Mouse (Mus musculus) kidney, embryonic 15.5 days (tissue): Measurements from ENCODE around the gene Hdac11. TPM values are rescaled to one million over a fixed set of nuclear protein-coding genes. Genes with fewer than 3 reads are reported as not detected.
"Not testable (repeated sequence)": the region's sequence is repeated elsewhere in the genome, so short reads cannot be mapped to it uniquely, and the experiment has no call there.

Source experiments
- ATAC-seq: fragments of 200-750 bp; cut with Nextera tagmentation; replicated peaks from 2 replicates; pipeline ENCODE4 v1.8.0; 2017; ENCODE audit warnings: moderate TSS enrichment; ENCODE audit not compliant: low FRiP score
- H3K27ac ChIP-seq: fragments of 300-500 bp; sonication (generic); 2 replicates; pipeline ENCODE4 v1.5.1; 2015; ENCODE audit warnings: mild to moderate bottlenecking, inconsistent platforms
- H3K27me3 ChIP-seq: fragments of 300-500 bp; sonication (generic); 2 replicates; pipeline ENCODE4 v1.6.1; 2015; ENCODE audit warnings: inconsistent platforms
- H3K36me3 ChIP-seq: fragments of 300-500 bp; sonication (generic); 2 replicates; pipeline ENCODE4 v1.6.1; 2015; ENCODE audit warnings: inconsistent platforms
- H3K4me1 ChIP-seq: fragments of 300-500 bp; sonication (generic); 2 replicates; pipeline ENCODE4 v1.6.1; 2015; ENCODE audit warnings: inconsistent platforms
- H3K4me2 ChIP-seq: fragments of 300-500 bp; sonication (generic); 2 replicates; pipeline ENCODE4 v1.6.1; 2015; ENCODE audit warnings: moderate library complexity, mild to moderate bottlenecking, inconsistent platforms
- H3K4me3 ChIP-seq: fragments of 300-500 bp; sonication (generic); replicated peaks from 2 replicates; pipeline ENCODE4 v1.5.1; 2015; ENCODE audit warnings: mild to moderate bottlenecking, inconsistent platforms
- H3K9ac ChIP-seq: fragments of 300-500 bp; sonication (generic); 2 replicates; pipeline ENCODE4 v1.6.1; 2015; ENCODE audit warnings: mild to moderate bottlenecking, inconsistent platforms
- H3K9me3 ChIP-seq: fragments of 300-500 bp; sonication (generic); replicated peaks from 2 replicates; pipeline ENCODE4 v1.6.1; 2016; ENCODE audit warnings: inconsistent platforms
- WGBS: fragments of 180-500 bp; shearing (Covaris S2); methylation state at CpG from one replicate; pipeline ENCODE4 v1.1.7; 2015; ENCODE audit warnings: mixed read lengths; 5-methylcytosine and 5-hydroxymethylcytosine counted together
- polyA plus RNA-seq: library from polyadenylated mRNA; unstranded; fragments of >200 nt; fragmentation: Nextera tagmentation; extraction: Ambion mirVana; gene quantifications from 2 replicates; pipeline ENCODE4 v1.2.1, GENCODE M21; 2015

Hdac11 gene
- polyA plus RNA-seq, 1 experiment from 2014 or later: 14.3 TPM

- under 1% methylated on average over 78 of the region's 93 CpGs for WGBS
- Histone ChIP-seq H3K4me3 (peak within 1 kb of the TSS; percentile 79), H3K27me3 (0 out of 2 replicates have a peak, but pooled peaks cover 2% of the 10 kb centered on the region), H3K9ac (peak within 1 kb of the TSS; percentile 77), H3K4me2 (peak within 1 kb of the TSS; percentile 99), H3K36me3 (no peaks in the 10 kb centered on the region), H3K27ac (peak within 1 kb of the TSS; percentile 87), H3K9me3 (no peaks in the 10 kb centered on the region), H3K4me1 (peaks cover 41% of the 10 kb centered on the region)
- ATAC-seq: peak; percentile 95
Measured at GRCm38 (mm10) chr6:91116244-91117145, 40.0 kb upstream of the Hdac11 start, which contains the start of gene Nup210. Gene Nup210, minus strand, starts transcription at chr6:91116829.

- peak overlapping the region; percentile 99 for H3K4me2 ChIP-seq
- ATAC-seq: 0 out of 2 replicates have a peak, but pooled peaks have one; percentile 10
- no peaks in the 10 kb centered on the region for H3K9me3 ChIP-seq
- 2% methylated on average over 9 of the region's 9 CpGs for WGBS
- H3K9ac ChIP-seq: peak overlapping the region; percentile 77; the same call in 1 of the 2 replicates
- no peaks in the 10 kb centered on the region for H3K36me3 ChIP-seq
- peaks cover 41% of the 10 kb centered on the region for H3K4me1 ChIP-seq
- peak overlapping the region; percentile 79 for H3K4me3 ChIP-seq
- 0 out of 2 replicates have a peak overlapping the region, but pooled peaks have one; percentile 87 for H3K27ac ChIP-seq
- H3K27me3 ChIP-seq: 0 out of 2 replicates have a peak, but pooled peaks cover 2% of the 10 kb centered on the region
Measured at GRCm38 (mm10) chr6:91117149-91117548, 39.3 kb upstream of the Hdac11 start.

- no peak overlapping the region for H3K27ac ChIP-seq
- no peak for ATAC-seq
Measured at GRCm38 (mm10) chr6:91118526-91118925, 37.9 kb upstream of the Hdac11 start.

DNA sequence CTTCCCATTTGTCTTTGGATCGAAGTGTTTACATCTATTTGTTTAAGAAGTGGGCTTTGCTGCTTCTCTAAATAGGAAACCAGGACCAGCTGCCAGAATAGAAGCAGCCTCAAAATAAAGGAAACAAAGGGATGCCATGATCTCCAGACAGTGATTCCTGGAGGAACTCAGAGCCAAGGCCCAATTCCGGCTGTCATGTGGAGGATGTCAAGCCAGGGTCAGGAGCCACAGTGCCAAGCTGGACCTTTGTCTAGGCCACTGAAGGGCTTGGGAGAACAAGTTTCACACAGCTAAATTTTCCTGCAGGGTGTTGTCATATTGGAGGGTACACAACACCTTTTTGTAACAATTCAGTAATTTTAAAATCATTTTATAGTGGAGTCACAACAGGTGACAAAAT lies 36.3 kb upstream of the Hdac11 start:
- 0 out of 2 replicates have a peak, but pooled peaks cover 2% of the 10 kb centered on the region for H3K27me3 ChIP-seq
- no peaks in the 10 kb centered on the region for H3K9me3 ChIP-seq
- ATAC-seq: no peak
- H3K4me3 ChIP-seq: no peak overlapping the region
- WGBS: 78% methylated on average over 2 of the region's 2 CpGs
- H3K27ac ChIP-seq: no peak overlapping the region
- no peaks in the 10 kb centered on the region for H3K36me3 ChIP-seq
- no peak overlapping the region for H3K4me2 ChIP-seq
- H3K9ac ChIP-seq: no peak overlapping the region
- H3K4me1 ChIP-seq: peaks cover 25% of the 10 kb centered on the region

More at GRCm38 (mm10) chr6:91118526-91118925, 37.9 kb upstream of the Hdac11 start:
- no peak overlapping the region for H3K4me3 ChIP-seq
- no peak overlapping the region for H3K9ac ChIP-seq
- no peak overlapping the region for H3K4me2 ChIP-seq
- H3K36me3 ChIP-seq: no peaks in the 10 kb centered on the region
- H3K4me1 ChIP-seq: peaks cover 41% of the 10 kb centered on the region
- H3K9me3 ChIP-seq: no peaks in the 10 kb centered on the region
- 0 out of 2 replicates have a peak, but pooled peaks cover 2% of the 10 kb centered on the region for H3K27me3 ChIP-seq

DNA sequence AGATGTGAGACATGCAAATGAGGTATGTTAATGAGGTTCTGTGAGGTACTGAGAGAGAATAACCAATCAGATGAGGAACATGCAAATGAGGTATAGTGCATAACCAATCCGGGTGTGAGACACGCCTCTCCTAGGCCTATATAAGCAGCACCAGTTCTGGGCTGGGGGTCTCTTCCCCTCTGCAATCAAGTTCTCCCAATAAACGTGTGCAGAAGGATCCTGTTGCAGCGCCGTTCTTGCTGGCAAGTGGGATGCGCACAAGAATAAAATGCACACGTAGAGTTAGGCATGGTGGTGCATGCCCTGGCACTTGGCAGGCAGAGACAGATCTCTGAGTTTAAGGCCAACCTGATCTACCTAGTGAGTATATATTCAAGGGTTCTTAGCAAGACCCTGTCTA lies 35.4 kb upstream of the Hdac11 start:
- H3K27ac ChIP-seq, H3K4me3 ChIP-seq, H3K4me2 ChIP-seq, H3K9ac ChIP-seq, H3K9me3 ChIP-seq, ATAC-seq, H3K36me3 ChIP-seq, H3K27me3 ChIP-seq: not testable (repeated sequence)
- 92% methylated on average over 7 of the region's 7 CpGs for WGBS
- peaks cover 17% of the 10 kb centered on the region for H3K4me1 ChIP-seq

- WGBS: 79% methylated on average over 3 of the region's 3 CpGs
- Histone ChIP-seq H3K4me2 (no peak overlapping the region), H3K4me3 (no peak overlapping the region), H3K27ac (no peak overlapping the region), H3K27me3 (peaks cover 2% of the 10 kb centered on the region; the same call in 1 of the 2 replicates), H3K9ac (no peak overlapping the region), H3K4me1 (no peaks in the 10 kb centered on the region), H3K9me3 (no peaks in the 10 kb centered on the region), H3K36me3 (no peaks in the 10 kb centered on the region)
- no peak for ATAC-seq
Measured at GRCm38 (mm10) chr6:91123453-91123852, 33.0 kb upstream of the Hdac11 start.

- no peak overlapping the region for H3K4me2 ChIP-seq
- no peak overlapping the region for H3K27ac ChIP-seq
- peaks cover 2% of the 10 kb centered on the region; the same call in 1 of the 2 replicates for H3K27me3 ChIP-seq
- no peaks in the 10 kb centered on the region for H3K4me1 ChIP-seq
- H3K9ac ChIP-seq: no peak overlapping the region
- H3K36me3 ChIP-seq: no peaks in the 10 kb centered on the region
- WGBS: 51% methylated on average over 7 of the region's 7 CpGs
- H3K4me3 ChIP-seq: no peak overlapping the region
- no peak for ATAC-seq
- no peaks in the 10 kb centered on the region for H3K9me3 ChIP-seq
Measured at GRCm38 (mm10) chr6:91124286-91125227, 31.9 kb upstream of the Hdac11 start.

DNA sequence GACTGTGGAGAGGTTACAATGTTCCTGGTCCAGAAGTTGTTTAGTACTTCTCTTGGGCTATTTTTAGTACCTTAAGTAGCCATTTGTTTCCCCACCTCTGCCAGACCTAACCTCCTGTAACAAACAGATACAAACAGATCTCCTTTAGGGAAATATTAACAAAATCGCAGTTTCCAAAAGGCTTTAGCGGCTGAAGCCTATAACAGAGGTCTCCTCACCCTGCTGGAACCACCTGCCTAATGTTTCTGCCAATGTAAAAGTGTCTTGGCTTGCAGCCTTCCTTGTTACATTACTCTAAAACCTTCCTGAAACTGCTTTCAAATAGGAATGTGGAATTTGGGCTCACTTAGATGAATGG lies 31.3 kb upstream of the Hdac11 start:
- no peak overlapping the region for H3K4me3 ChIP-seq
- no peaks in the 10 kb centered on the region for H3K4me1 ChIP-seq
- H3K27me3 ChIP-seq: peaks cover 2% of the 10 kb centered on the region; the same call in 1 of the 2 replicates
- no peak overlapping the region for H3K9ac ChIP-seq
- no peaks in the 10 kb centered on the region for H3K36me3 ChIP-seq
- WGBS: 83% methylated on average over 2 of the region's 2 CpGs
- no peaks in the 10 kb centered on the region for H3K9me3 ChIP-seq
- ATAC-seq: no peak
- H3K27ac ChIP-seq: no peak overlapping the region
- no peak overlapping the region for H3K4me2 ChIP-seq

- H3K9ac ChIP-seq: no peak overlapping the region
- no peak overlapping the region for H3K27ac ChIP-seq
- H3K36me3 ChIP-seq: no peaks in the 10 kb centered on the region
- H3K4me2 ChIP-seq: no peak overlapping the region
- peaks cover 2% of the 10 kb centered on the region; the same call in 1 of the 2 replicates for H3K27me3 ChIP-seq
- no peaks in the 10 kb centered on the region for H3K4me1 ChIP-seq
- no peak overlapping the region for H3K4me3 ChIP-seq
- H3K9me3 ChIP-seq: no peaks in the 10 kb centered on the region
- no peak for ATAC-seq
- 53% methylated on average over 4 of the region's 4 CpGs for WGBS
Measured at GRCm38 (mm10) chr6:91128996-91129395, 27.5 kb upstream of the Hdac11 start.

DNA sequence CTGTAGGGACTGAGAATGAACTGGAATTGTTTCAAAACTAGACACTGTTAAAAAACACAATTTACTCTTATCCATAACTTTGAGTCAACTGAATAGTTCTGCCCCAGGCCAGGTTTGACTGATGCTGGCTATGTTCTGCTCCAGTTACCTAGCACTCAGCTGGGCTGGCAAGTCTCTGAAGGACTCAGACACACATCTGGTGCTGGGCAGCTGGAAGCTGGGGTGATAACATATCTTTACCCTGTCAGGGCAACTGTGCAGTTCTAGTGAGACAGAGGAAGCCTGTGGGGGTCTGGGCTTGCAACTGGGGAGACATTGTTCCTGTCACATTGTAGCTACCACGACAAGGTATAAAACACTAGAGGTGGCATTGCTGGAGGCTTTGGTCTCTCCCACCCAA lies 25.6 kb upstream of the Hdac11 start:
- 43% methylated on average over 1 of the region's 1 CpGs for WGBS
- H3K36me3 ChIP-seq: no peaks in the 10 kb centered on the region

DNA sequence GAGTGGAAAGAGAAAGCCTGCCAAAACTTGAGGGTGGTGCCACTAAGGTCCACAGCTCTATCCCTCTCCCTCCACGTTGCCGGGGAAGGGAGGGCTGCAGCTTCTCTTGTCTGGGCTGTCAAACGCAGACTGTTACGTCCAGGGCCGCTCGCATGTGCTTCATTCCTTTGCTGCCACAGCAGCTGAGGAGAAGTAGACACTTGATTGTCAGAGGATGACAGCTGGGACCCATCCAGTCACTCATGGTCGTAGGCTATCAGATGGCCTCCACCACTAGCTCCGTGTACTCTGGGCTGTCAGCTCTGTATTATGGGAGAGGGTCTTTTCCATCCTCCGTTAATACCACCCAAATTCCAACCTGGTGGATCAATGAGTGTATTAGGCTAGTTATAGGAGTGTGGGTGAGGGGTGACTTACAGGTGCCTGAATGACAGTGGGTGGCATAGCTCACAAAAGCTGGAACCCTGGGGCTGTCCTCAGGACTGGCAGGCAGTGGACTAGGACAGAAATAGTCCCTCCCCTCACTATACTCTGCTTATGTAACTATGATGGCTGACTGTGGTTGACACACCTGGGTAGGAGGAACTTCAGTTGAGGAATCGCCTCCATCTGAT lies 19.0 kb upstream of the Hdac11 start:
- 64% methylated on average over 10 of the region's 10 CpGs for WGBS
- ATAC-seq: peak; percentile 29; the same call in 1 of the 2 replicates

More for the DNA sequence above, 25.6 kb upstream of the Hdac11 start:
- Histone ChIP-seq H3K4me2 (no peak overlapping the region), H3K4me1 (no peaks in the 10 kb centered on the region), H3K9ac (no peak overlapping the region), H3K9me3 (no peaks in the 10 kb centered on the region), H3K27ac (no peak overlapping the region), H3K27me3 (peaks cover 2% of the 10 kb centered on the region; the same call in 1 of the 2 replicates), H3K4me3 (no peak overlapping the region)
- no peak for ATAC-seq

More for the DNA sequence above, 19.0 kb upstream of the Hdac11 start:
- Histone ChIP-seq H3K27ac (no peak overlapping the region), H3K27me3 (no peaks in the 10 kb centered on the region), H3K9me3 (no peaks in the 10 kb centered on the region), H3K36me3 (no peaks in the 10 kb centered on the region), H3K4me3 (no peak overlapping the region), H3K9ac (no peak overlapping the region), H3K4me1 (no peaks in the 10 kb centered on the region), H3K4me2 (no peak overlapping the region)
